Mouse (Mus musculus) small intestine, adult 2 months (tissue): ENCODE data around the gene Adamts8.

Source experiments
- CTCF ChIP-seq: fragments of 200-500 bp; IDR thresholded peaks from 2 replicates; pipeline ENCODE4 v1.5.1; 2012; ENCODE audit warnings: low read depth, mild to moderate bottlenecking, control low read depth, inconsistent platforms, low read length, moderate library complexity, mixed read lengths; ENCODE audit not compliant: insufficient replicate concordance, insufficient read length; ENCODE audit errors: extremely low read depth
- POLR2A ChIP-seq: fragments of 200-500 bp; IDR thresholded peaks from 2 replicates; pipeline ENCODE4 v1.6.1; 2012; ENCODE audit warnings: low read depth, mild to moderate bottlenecking, control low read depth, inconsistent platforms, low read length, moderate library complexity

DNA sequence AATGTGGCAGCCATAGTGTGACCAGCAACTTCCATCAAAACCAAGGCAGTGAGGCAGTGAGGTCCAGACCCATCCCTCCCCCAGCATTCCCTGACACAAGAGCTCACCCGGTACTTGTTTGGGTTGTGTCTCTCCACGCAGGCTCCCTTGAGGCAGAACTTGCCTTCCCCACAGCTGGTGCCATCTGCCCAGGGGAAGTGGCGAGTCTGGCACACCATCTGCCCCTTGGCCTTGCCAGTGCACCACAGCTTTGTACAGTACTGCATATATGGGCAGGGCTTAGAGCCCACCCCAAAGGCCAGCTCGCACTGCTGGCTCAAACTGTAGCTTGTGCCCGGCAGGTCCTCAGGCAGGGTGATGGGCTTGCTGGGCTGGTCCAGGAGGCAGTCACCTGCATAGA is 31.9 kb upstream of the Adamts8 start:
- TF ChIP-seq CTCF (no peak), POLR2A (no peak)
